Mouse (Mus musculus): ENCODE measurements around the gene Pias3.
"Not testable (repeated sequence)": the region's sequence is repeated elsewhere in the genome, so short reads cannot be mapped to it uniquely, and the experiment has no call there.

Pias3 gene

DNA sequence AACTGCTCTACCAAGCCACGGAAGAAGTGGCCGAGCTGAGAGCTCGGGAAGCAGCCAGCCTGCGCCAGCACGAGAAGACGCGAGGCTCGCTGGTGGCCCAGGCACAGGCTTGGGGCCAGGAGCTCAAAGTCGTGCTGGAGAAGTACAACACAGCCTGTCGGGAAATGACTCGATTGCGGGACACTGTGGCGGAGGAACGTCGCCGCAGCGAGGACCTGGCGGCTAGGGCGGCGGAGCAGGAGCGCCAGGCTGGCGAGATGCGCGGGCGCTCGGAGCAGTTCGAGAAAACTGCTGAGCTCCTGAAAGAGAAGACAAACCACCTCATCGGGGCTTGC, 11.4 kb upstream of the Pias3 start:
- no peak for DNase-seq (ENCODE audit: low spot score in 2 of 2)

DNA sequence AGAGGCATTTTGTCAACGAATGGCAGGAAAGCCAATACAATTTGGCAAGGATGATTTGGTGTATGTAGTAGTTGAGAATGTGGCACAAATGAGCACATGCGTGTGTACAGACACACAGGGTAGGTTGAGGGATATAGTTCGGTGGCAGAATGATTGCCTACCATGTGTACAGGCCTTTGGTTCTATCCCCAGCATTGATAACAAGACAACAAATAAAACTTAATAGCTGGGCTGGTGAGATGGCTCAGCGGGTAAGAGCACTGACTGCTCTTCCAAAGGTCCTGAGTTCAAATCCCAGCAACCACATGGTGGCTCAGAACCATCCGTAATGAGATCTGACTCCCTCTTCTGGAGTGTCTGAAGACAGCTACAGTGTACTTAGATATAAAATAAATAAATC, 10.1 kb upstream of the Pias3 start:
- not testable (repeated sequence) for DNase-seq (ENCODE audit: low spot score in 2 of 2)

DNA sequence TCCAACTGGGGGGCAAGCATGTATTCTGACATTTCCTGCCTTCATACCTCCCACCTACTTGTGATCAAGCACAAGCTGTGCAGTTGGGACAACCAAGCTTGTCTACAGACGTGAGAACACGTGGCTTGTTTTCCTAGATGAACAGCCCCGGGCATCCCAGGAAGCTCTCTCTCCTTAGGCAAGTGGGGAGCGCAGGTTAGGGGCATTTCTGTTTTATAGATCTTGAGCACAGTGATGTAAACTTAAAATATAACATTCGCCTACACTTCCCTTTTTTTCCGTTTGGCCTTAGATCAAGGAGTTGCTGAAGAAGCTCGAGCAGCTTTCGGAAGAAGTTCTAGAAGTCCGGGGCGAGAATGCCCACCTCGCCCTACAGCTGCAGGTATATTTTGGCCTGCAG, 7.3 kb upstream of the Pias3 start:
- DNase-seq (ENCODE audit: low spot score in 2 of 2), result no peak

DNA sequence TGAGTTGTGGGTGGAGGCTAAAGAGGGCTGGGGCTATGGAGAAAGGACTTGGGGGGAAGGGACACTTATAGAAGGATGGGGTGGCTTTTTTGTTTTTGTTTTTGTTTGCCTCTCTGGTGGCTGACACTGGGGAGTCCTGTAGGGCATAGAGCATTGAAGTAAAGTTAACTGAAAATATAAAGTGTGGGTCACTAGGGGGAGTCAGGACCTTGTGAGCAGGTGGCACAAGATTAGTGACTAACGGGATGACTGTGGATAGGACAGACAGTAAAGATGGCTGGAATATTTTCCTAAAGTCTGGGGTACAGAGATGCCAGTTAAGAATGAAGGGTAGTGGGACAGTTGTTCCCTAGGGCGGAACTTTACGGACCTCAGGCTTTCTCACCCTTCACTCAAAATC, 5.9 kb upstream of the Pias3 start:
- no peak for DNase-seq (ENCODE audit: low spot score in 2 of 2)

DNA sequence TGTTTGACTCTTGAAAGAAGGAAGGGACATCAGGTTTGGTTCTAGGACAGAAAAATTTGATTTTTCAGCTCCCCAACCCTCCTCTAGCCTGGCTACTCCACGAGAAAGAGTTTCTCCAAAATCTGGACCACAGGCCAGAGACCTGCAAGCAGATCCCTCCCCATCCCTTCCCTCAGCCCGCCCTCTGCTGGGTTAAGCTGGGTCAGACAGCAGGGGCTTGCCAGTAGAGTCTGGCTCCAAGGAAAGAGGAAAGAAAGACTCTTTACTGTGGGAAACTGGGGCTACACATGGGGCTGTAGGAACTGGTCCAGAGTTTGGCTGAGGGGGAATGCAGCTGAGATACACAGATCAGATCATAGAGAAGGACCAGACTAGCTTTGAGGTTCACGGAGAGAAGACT, 3.7 kb upstream of the Pias3 start:
- no peak for DNase-seq (ENCODE audit: low spot score in 2 of 2)

DNA sequence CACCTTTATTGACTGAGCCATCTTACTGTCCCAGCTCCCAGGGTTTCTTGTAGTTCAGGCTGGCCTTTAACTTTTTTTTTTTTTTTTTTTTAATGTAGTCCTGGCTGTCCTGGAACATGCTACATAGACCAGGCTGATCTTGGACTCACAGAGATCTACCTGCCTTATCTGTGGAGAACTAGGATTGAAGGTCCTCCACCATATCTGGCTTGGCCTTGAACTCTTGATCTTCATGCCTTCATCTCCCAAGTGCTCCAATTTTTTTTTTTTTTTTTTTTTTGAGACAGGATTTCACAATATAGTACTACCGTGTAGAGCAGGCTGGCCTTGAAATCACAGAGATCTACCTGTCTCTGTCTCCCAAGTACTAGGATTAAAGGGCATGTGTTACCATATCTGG, 2.6 kb upstream of the Pias3 start:
- DNase-seq (ENCODE audit: low spot score in 2 of 2), result no peak

DNA sequence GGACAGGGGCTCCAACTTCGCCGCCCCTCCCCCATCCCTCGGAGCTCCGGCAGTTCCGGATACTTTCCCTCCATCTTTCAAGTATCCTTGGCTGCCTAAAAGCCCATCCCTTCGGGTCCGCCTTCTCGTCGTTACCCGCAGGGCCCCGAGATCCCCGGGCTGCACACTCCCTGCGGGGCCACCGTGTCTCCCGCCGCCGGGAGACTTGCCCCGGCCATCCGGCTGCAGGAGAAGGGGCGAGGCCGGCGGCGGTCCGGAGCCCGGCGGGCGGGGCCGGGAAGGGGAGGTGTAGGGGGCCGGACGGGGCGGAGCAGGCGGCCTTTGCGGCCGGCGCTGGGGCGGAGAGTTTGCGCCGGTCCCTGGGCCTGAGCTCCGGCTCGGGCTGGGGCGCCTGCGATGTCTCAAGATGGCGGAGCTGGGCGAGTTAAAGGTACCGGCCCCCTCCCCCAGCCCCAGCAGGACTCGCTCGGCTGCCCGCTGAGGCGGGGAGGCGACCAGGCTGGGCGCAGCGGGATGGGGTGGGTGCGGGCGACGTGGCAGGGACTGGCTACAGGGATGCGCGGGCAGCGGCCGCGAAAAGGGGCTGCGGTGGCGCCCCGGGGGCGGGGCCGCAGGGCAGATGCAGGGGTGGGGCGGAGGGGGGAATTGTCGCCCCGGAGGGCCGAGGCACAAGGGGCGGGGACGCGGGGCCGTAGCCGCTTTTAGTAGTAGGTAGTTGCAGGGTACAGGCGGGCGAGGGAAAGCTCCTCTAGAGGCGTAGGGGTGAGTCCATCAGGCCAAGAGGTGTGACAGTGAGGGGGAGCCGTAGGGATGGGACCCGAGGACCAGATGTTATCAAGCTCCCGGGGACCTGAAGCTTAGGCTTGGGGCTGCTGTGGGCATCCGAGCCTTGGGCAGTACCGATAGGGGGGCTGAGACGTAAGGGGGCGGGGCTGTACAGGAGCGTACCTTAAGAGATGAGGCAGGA, 865 bp downstream of the Pias3 start:
- peak; percentile 80 to 81 for DNase-seq (ENCODE audit: low spot score in 2 of 2)

DNA sequence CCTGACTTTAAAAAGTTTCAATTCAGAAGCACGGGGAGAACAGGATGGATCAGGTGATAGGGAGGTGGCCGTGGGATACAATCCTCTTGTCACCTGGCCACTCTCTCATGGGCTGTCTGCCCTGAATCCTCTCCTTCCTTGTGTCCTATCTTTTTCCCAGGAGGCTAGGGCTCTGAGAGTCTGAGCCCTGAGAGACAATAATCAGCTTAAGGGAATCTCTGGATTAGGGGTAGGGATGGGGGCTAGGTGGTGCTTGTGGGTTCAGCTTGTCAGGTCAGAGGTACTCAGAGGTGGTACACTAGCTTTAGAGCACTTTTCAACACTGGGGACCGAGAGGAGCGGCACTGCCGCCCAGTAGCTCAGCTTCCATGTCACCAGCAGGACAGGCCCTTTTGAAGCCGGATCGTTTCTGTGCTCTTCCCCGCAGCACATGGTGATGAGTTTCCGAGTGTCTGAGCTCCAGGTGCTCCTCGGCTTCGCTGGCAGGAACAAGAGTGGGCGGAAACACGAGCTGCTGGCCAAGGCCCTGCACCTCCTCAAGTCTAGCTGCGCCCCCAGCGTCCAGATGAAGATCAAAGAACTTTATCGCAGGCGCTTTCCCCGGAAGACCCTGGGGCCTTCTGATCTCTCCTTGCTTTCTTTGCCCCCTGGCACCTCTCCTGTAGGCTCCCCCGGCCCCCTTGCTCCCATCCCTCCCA, 3.0 kb downstream of the Pias3 start:
- no peak for DNase-seq (ENCODE audit: low spot score in 2 of 2)

DNA sequence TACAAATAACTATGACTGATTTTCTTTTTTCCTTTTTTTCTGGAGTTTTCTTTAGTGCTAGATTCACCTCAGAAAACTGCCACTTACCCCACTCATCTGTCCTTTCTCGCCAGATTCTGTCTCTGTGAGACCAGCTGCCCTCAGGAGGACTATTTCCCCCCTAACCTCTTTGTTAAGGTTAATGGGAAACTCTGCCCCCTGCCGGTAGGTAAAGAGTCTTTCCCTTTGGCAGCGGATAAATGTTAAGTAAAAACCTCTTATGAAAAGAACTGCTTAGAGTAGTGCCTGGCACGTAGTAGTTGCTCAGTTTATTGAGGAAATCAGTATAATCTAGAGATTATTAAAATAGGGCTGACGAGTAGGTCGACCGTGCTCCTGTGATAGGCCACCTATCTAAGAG, 4.2 kb downstream of the Pias3 start:
- no peak for DNase-seq (ENCODE audit: low spot score in 2 of 2)

DNA sequence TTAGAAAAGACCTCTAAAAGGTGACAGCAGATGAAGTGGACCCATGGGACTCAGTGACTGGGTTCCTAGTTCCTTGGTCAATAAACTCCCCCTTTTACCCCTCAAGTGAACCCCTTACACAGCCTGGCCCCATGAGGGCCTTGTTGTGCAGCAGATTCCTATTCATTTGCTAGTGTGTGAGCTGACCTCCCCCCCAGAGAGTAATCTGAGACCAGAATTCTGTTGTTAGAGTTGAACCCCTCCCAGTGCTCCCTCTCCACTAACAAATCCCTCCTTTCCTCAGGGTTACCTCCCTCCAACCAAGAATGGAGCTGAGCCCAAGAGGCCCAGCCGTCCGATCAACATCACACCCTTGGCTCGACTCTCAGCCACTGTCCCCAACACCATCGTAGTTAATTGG, 4.8 kb downstream of the Pias3 start:
- no peak for DNase-seq (ENCODE audit: low spot score in 2 of 2)

DNA sequence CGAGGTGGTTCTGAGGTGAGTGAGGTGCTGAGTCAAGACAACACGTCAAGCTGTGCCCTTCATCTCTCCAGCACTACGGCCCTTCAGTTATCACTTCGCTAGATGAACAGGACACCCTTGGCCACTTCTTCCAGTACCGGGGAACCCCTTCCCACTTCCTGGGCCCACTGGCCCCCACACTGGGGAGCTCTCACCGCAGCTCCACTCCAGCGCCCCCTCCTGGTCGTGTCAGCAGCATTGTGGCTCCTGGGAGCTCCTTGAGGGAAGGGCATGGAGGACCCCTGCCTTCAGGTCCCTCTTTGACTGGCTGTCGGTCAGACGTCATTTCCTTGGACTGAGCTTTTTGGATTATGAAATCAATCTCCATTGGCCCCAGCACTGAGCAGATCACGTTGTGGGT, 8.6 kb downstream of the Pias3 start:
- no peak for DNase-seq (ENCODE audit: low spot score in 2 of 2)

DNA sequence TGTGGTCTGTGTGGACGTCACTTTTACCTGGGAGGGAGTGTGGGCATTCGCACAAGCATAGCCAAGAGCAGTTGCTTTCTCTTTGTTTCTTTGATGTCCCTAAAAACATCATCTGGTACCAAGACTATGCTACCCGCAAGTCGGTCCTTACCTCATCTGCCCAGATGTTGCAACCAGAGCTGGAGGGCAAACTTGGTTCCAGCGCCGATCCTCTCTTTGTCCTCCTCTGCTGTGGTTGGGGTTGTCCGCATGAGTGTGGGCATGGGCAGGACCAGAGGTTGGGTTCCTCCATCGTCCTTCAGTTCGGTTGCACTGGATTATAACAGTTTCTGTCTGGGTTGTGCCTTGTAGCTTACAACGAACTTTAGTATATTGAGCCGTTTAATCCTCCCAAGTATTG, 10.0 kb downstream of the Pias3 start:
- no peak for DNase-seq (ENCODE audit: low spot score in 2 of 2)

DNA sequence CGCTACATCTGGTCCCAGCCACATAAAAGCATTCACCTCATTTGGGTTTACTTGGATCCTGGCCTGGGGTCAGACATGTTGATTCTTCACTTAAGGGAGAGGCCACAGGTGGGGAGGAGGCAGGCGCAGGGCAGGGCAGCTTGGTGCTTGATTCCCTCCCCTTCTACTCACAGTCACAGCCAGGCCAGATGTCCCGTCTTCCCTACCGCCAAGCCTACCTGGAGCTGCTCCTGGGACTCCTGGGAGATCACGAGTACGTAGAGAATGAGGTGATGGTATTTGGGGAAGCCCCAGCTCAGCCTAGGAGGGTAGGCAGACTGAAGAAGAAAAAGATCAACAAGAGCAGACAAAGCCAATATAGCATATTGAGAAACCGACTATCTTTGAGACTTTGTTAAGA, 10.8 kb downstream of the Pias3 start:
- DNase-seq (ENCODE audit: low spot score in 2 of 2), result no peak

DNA sequence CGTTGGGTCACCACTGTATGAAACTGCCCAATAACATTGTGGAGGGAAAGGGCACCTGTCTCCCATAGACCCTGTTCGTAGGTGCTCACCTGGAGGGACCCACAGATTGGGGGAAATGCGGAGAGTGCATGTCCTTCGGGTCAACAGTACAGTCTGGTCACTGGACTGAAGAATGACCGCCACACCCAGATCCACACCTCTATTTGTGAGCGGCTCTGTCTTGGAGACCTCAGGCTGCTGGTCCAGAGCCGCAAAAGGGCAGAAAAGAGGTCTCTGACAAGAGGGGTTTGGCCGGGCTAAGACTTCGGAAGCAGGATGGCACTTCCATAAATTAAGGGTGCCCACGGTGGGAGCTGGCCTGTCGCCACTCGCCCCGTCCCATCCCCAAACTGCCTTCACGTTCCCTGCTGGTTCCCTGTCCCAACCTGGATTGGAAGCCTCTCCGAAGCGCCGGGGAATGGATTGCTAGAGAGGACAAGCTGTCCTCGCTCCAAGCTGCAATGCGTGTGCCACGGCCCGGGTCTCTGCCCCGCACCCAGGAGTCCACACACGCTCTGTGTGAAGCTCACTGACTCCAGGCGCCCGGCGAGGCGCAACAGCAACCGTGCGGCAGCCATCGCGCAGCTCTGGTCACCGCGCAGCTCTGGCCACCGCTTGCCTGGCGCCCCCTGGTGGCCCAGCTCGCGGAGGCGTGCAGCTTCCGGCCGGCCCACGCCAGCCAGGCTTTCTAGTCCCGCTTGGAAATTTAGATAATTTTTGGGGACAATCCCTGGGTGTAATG, 11.9 kb downstream of the Pias3 start, which contains the start of gene Nudt17:
Nudt17 (minus strand) TSS at position 660 of the 781 bp plus-strand sequence.
- peak; percentile 85 to 87 for DNase-seq (ENCODE audit: low spot score in 2 of 2)

DNA sequence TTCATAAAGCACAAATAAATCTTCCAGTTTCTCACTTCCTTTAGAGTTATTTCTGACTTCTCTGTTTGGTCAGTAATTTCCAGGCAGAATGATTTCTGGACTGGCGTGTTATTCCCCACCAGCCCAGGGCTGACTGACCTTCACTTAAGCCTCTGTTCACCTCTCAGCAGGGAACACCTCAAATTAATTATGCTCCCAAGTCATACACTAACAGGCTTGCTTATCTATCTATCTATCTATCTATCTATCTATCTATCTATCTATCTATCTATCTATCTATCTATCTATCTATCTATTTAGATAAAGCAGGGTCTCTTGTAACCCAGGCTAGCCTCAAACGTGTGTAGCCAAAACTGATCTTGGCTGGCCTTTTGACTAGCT, 12.5 kb downstream of the Pias3 start:
- no peak for DNase-seq (ENCODE audit: low spot score in 2 of 2)

DNA sequence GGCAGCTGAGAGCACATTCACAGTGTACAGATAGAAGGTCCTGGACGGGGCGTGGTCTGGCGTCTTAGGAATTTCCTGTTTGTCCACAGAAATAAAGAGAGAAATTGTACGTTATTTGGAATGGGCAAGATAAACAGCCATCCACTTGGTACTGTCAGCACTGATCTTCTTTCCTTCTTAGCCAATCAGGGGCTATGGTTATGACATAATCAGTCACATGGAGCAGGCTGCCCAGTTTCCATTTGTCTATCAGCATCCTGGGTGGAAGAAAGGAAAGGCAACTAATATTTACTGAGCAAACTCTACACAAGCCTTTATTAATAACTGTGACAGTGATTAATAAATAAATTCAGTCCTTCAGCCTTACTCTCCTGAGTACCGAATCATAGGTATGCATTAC, 18.1 kb downstream of the Pias3 start:
- DNase-seq (ENCODE audit: low spot score in 2 of 2), result no peak

DNA sequence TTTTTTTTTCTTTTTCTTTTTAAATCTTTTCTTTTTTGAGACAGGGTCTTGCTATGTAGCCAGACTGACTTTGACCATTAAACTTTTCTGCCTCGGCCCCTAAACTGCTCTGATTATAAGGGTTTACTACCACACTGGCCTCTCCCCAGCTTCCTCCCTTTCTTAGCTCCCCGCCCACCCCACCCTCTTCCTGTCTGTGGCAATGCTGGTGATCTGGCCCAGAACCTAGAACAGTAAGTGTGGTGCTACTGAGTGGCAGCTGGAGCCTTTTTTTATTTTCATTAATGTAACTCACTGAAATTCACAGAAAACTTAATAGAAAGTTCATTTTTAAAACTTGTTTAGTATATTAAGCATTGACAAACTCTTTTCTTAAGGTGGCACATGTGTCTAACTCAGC, 19.7 kb downstream of the Pias3 start:
- no peak for DNase-seq (ENCODE audit: low spot score in 2 of 2)

DNA sequence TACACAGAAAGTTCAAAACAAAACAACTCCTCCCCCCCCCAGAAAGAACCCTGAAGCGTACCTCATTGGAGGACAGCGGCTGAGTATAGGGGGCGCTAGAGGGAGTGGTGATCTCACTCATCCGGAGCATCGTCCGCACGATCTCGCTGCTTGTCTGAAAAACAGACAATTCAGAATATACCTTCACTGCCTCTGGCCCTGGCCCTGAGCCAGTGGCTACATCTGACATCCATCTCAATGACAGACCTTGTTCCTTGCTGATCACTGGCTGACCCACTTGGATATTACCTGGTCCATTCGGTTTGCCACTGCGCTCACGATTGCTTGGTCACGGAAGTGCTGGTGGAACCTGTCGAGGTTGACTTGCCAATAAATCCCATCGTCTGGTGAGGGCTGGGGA, 23.0 kb downstream of the Pias3 start:
- no peak for DNase-seq (ENCODE audit: low spot score in 2 of 2)

DNA sequence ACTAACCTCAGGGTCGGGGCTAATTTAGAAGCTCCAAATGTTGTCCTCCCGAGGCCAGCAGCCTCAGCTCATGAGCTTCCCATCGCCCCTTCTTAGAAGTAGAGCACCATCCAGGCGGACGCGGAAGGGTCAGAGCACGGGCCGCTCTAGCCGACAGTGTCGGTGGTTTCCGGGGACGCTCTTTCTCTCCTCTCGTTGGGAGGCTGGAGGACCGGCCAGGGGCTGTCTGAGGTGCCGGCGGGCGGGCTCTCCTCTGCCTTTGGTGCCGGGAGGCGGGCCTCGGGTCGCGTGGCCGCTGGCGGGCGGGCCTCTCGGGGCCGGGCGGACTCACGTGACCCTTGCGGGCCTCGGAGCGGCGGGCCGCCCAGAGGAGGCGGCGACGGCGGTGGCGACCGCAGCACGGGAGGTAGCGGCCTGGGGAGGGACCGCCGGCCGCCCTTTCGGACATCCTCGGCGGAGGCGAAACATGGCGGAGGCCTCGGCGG, 31.2 kb downstream of the Pias3 start, which contains the start of the genes Polr3c and Rnf115:
Polr3c (minus strand) TSS at position 286 of the 485 bp plus-strand sequence.
Rnf115 (plus strand) TSS at position 322 of the 485 bp plus-strand sequence.
- peak; percentile 95 to 97 for DNase-seq (ENCODE audit: low spot score in 2 of 2)

DNA sequence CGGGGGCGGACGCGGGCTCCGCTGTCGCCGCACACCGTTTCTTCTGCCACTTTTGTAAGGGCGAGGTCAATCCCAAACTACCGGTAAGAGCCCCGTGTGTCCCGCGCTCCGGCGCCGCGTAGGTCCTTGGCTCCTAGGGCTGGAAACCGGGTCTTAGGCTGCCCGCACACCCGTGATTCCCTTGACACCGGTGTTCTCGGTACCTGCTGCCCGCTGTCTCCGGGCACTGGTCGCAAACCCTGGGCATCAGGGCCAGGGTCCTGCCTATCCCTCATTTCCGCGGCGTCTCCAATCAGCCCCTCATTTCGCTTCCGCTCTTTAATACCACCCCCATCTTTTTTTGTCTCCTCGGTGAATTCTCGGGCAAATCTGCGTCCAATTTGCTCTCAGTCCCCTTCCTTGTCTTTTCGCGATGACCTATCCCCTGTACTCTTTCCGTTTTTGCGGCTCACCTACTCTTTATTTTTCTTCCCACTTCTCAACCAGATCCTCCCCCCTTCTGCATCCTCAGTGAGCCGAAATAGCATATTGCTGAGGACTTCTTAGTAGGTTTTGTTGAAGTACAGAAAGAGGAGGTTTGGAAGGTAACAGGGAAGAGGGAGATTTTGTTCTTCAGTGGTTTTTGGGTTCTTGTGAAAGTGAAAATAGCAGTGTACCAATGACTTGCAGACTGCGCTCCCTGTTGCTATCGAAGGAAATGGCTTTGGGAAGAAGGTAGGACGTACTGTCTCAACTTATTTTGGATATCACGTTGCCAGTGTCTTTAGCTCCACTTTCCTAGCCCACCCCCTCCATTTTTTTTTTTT, 31.8 kb downstream of the Pias3 start:
- DNase-seq (ENCODE audit: low spot score in 2 of 2), result peak in 1 of 2 experiments; percentile 35
